Mouse (Mus musculus): Measurements from ENCODE around the gene Fem1b. TPM values are rescaled to one million over a fixed set of nuclear protein-coding genes. Genes with fewer than 3 reads are reported as not detected.
"Not testable (repeated sequence)": the region's sequence is repeated elsewhere in the genome, so short reads cannot be mapped to it uniquely, and the experiment has no call there.

Gene Fem1b
- 10.1 and 20.0 TPM in 2 replicates for polyA plus RNA-seq (2011; ENCODE audit: insufficient read depth, insufficient read length, low replicate concordance, missing spikeins)

GRCm38 (mm10) chr9:62811516-62812121, at the start of gene Fem1b:
Fem1b (minus strand) TSS chr9:62811934.
- Histone ChIP-seq H3K4me3 (replicated peaks; ENCODE audit: control insufficient read depth, low read depth, low read length) (peak within 1 kb of the TSS; percentile 82), H3K27ac (ENCODE audit: control insufficient read depth, insufficient read depth, low read depth, low read length, poor library complexity) (peak within 1 kb of the TSS; percentile 94), H3K4me1 (ENCODE audit: control insufficient read depth, insufficient read depth, low read length) (no peaks in the 10 kb centered on the region; the same call in 1 of the 2 replicates)
- WGBS, result under 1% methylated on average over 67 of the region's 68 CpGs
- TF ChIP-seq POLR2A (IDR thresholded peaks at IDR 0.05; ENCODE audit: borderline replicate concordance, control insufficient read depth, low read depth, low read length) (peak; percentile 79; the same call in 1 of the 2 replicates), CTCF (IDR thresholded peaks at IDR 0.05; ENCODE audit: control insufficient read depth, insufficient read depth, low read length) (no peak; the same call in 1 of the 2 replicates)

- no peak for TF ChIP-seq POLR2A (IDR thresholded peaks at IDR 0.05; ENCODE audit: borderline replicate concordance, control insufficient read depth, low read depth, low read length)
- TF ChIP-seq CTCF (IDR thresholded peaks at IDR 0.05; ENCODE audit: control insufficient read depth, insufficient read depth, low read length), result no peak
- Histone ChIP-seq H3K4me1 (ENCODE audit: control insufficient read depth, insufficient read depth, low read length) (no peaks in the 10 kb centered on the region), H3K27ac (ENCODE audit: control insufficient read depth, insufficient read depth, low read depth, low read length, poor library complexity) (no peak overlapping the region), H3K4me3 (replicated peaks; ENCODE audit: control insufficient read depth, low read depth, low read length) (no peak overlapping the region)
- WGBS, result 83% methylated on average over 4 of the region's 4 CpGs
Measured at GRCm38 (mm10) chr9:62860866-62861265, 49.1 kb upstream of the Fem1b start.

GRCm38 (mm10) chr9:62860102-62860501, 48.4 kb upstream of the Fem1b start:
- H3K27ac ChIP-seq (ENCODE audit: control insufficient read depth, insufficient read depth, low read depth, low read length, poor library complexity); H3K4me3 ChIP-seq (replicated peaks; ENCODE audit: control insufficient read depth, low read depth, low read length); H3K4me1 ChIP-seq (ENCODE audit: control insufficient read depth, insufficient read depth, low read length): not testable (repeated sequence)
- WGBS, result 74% methylated on average over 7 of the region's 7 CpGs

- no peak overlapping the region for H3K4me3 ChIP-seq (replicated peaks; ENCODE audit: control insufficient read depth, low read depth, low read length)
- WGBS, result 61% methylated on average over 8 of the region's 8 CpGs
- H3K27ac ChIP-seq (ENCODE audit: control insufficient read depth, insufficient read depth, low read depth, low read length, poor library complexity), result no peak overlapping the region
- H3K4me1 ChIP-seq (ENCODE audit: control insufficient read depth, insufficient read depth, low read length), result no peaks in the 10 kb centered on the region
- TF ChIP-seq CTCF (IDR thresholded peaks at IDR 0.05; ENCODE audit: control insufficient read depth, insufficient read depth, low read length) (no peak), POLR2A (IDR thresholded peaks at IDR 0.05; ENCODE audit: borderline replicate concordance, control insufficient read depth, low read depth, low read length) (no peak)
Measured at GRCm38 (mm10) chr9:62858266-62859019, 46.7 kb upstream of the Fem1b start.

- H3K4me1 ChIP-seq (ENCODE audit: control insufficient read depth, insufficient read depth, low read length), result no peaks in the 10 kb centered on the region
- TF ChIP-seq POLR2A (IDR thresholded peaks at IDR 0.05; ENCODE audit: borderline replicate concordance, control insufficient read depth, low read depth, low read length) (no peak), CTCF (IDR thresholded peaks at IDR 0.05; ENCODE audit: control insufficient read depth, insufficient read depth, low read length) (no peak)
- WGBS, result 22% methylated on average over 20 of the region's 20 CpGs
- no peak within 1 kb of the TSS for H3K27ac ChIP-seq (ENCODE audit: control insufficient read depth, insufficient read depth, low read depth, low read length, poor library complexity)
- H3K4me3 ChIP-seq (replicated peaks; ENCODE audit: control insufficient read depth, low read depth, low read length), result no peak within 1 kb of the TSS
Measured at GRCm38 (mm10) chr9:62857719-62858261, 46.1 kb upstream of the Fem1b start, which contains the start of gene Calml4. Calml4 (plus strand) TSS chr9:62858080.

- no peak for TF ChIP-seq POLR2A (IDR thresholded peaks at IDR 0.05; ENCODE audit: borderline replicate concordance, control insufficient read depth, low read depth, low read length)
- no peak for TF ChIP-seq CTCF (IDR thresholded peaks at IDR 0.05; ENCODE audit: control insufficient read depth, insufficient read depth, low read length)
- Histone ChIP-seq H3K27ac (ENCODE audit: control insufficient read depth, insufficient read depth, low read depth, low read length, poor library complexity) (no peak overlapping the region), H3K4me1 (ENCODE audit: control insufficient read depth, insufficient read depth, low read length) (no peaks in the 10 kb centered on the region), H3K4me3 (replicated peaks; ENCODE audit: control insufficient read depth, low read depth, low read length) (no peak overlapping the region)
- 21% methylated on average over 9 of the region's 9 CpGs for WGBS
Measured at GRCm38 (mm10) chr9:62857216-62857615, 45.5 kb upstream of the Fem1b start.

GRCm38 (mm10) chr9:62854483-62854882, 42.7 kb upstream of the Fem1b start:
- TF ChIP-seq POLR2A (IDR thresholded peaks at IDR 0.05; ENCODE audit: borderline replicate concordance, control insufficient read depth, low read depth, low read length) (no peak), CTCF (IDR thresholded peaks at IDR 0.05; ENCODE audit: control insufficient read depth, insufficient read depth, low read length) (no peak)
- 31% methylated on average over 4 of the region's 4 CpGs for WGBS
- no peak overlapping the region for H3K4me3 ChIP-seq (replicated peaks; ENCODE audit: control insufficient read depth, low read depth, low read length)
- H3K27ac ChIP-seq (ENCODE audit: control insufficient read depth, insufficient read depth, low read depth, low read length, poor library complexity), result no peak overlapping the region
- no peaks in the 10 kb centered on the region for H3K4me1 ChIP-seq (ENCODE audit: control insufficient read depth, insufficient read depth, low read length)

- 63% methylated on average over 2 of the region's 2 CpGs for WGBS
- H3K4me3 ChIP-seq (replicated peaks; ENCODE audit: control insufficient read depth, low read depth, low read length), result no peak overlapping the region
- no peaks in the 10 kb centered on the region for H3K4me1 ChIP-seq (ENCODE audit: control insufficient read depth, insufficient read depth, low read length)
- no peak overlapping the region for H3K27ac ChIP-seq (ENCODE audit: control insufficient read depth, insufficient read depth, low read depth, low read length, poor library complexity)
- no peak for TF ChIP-seq CTCF (IDR thresholded peaks at IDR 0.05; ENCODE audit: control insufficient read depth, insufficient read depth, low read length)
- no peak for TF ChIP-seq POLR2A (IDR thresholded peaks at IDR 0.05; ENCODE audit: borderline replicate concordance, control insufficient read depth, low read depth, low read length)
Measured at GRCm38 (mm10) chr9:62851571-62851970, 39.8 kb upstream of the Fem1b start.
